Mouse (Mus musculus) layer of hippocampus, postnatal 10 days (tissue): ENCODE measurements around the gene Cyp2d11. TPM values are rescaled to one million over a fixed set of nuclear protein-coding genes. Genes with fewer than 3 reads are reported as not detected.
"Not testable (repeated sequence)": the region's sequence is repeated elsewhere in the genome, so short reads cannot be mapped to it uniquely, and the experiment has no call there.

Experiments used
- DNase-seq, 2 experiments: peaks; one replicate each; pipeline ENCODE4 v3.0.0; 2021; ENCODE audit warnings: low spot score in 2 of 2
- long read RNA-seq: library from polyadenylated mRNA; stranded (forward); transcript quantifications from one replicate; pipeline ENCODE4 v2.0.0, GENCODE M21; 2023
- total RNA-seq, 2 experiments: library from RNA; stranded (reverse); gene quantifications; 2 replicates each; pipeline ENCODE4 v1.2.3; 2021

The Cyp2d11 gene
- not detected for total RNA-seq
- long read RNA-seq, result 0 reads

GRCm38 (mm10) chr15:82393922-82394321, at the start of gene Cyp2d11:
Cyp2d11 (minus strand) TSS chr15:82394022.
- DNase-seq, result not testable (repeated sequence)

- no peak for DNase-seq
Observed at GRCm38 (mm10) chr15:82437975-82438617, 44.3 kb upstream of the Cyp2d11 start.

GRCm38 (mm10) chr15:82435606-82436005, 41.8 kb upstream of the Cyp2d11 start:
- DNase-seq, result no peak

- no peak for DNase-seq
Observed at GRCm38 (mm10) chr15:82435011-82435410, 41.2 kb upstream of the Cyp2d11 start.

GRCm38 (mm10) chr15:82434541-82434940, 40.7 kb upstream of the Cyp2d11 start:
- no peak for DNase-seq

- no peak for DNase-seq
Observed at GRCm38 (mm10) chr15:82433621-82434020, 39.8 kb upstream of the Cyp2d11 start.

- DNase-seq, result no peak
Observed at GRCm38 (mm10) chr15:82433137-82433536, 39.3 kb upstream of the Cyp2d11 start, which contains the start of gene Cyp2d9. Cyp2d9 (plus strand) TSS chr15:82433437.

GRCm38 (mm10) chr15:82423471-82423870, 29.6 kb upstream of the Cyp2d11 start:
- DNase-seq, result no peak

- no peak for DNase-seq
Observed at GRCm38 (mm10) chr15:82422935-82423334, 29.1 kb upstream of the Cyp2d11 start.

- no peak for DNase-seq
Observed at GRCm38 (mm10) chr15:82418616-82419015, 24.8 kb upstream of the Cyp2d11 start.

GRCm38 (mm10) chr15:82416797-82417789, 23.3 kb upstream of the Cyp2d11 start:
- DNase-seq, result peak; percentile 78 to 89

- no peak for DNase-seq
Observed at GRCm38 (mm10) chr15:82407536-82407935, 13.7 kb upstream of the Cyp2d11 start.

- DNase-seq, result no peak
Observed at GRCm38 (mm10) chr15:82406981-82407380, 13.2 kb upstream of the Cyp2d11 start, which contains the start of gene Cyp2d10. Cyp2d10 (minus strand) TSS chr15:82407195.

GRCm38 (mm10) chr15:82404163-82404562, 10.3 kb upstream of the Cyp2d11 start:
- DNase-seq, result no peak

- DNase-seq, result no peak
Observed at GRCm38 (mm10) chr15:82403606-82404005, 9.8 kb upstream of the Cyp2d11 start.

GRCm38 (mm10) chr15:82402741-82403140, 8.9 kb upstream of the Cyp2d11 start:
- no peak for DNase-seq

- no peak for DNase-seq
Observed at GRCm38 (mm10) chr15:82402106-82402505, 8.3 kb upstream of the Cyp2d11 start.

- no peak for DNase-seq
Observed at GRCm38 (mm10) chr15:82401516-82401915, 7.7 kb upstream of the Cyp2d11 start.

GRCm38 (mm10) chr15:82395955-82396354, 2.1 kb upstream of the Cyp2d11 start:
- DNase-seq, result not testable (repeated sequence)

GRCm38 (mm10) chr15:82389916-82390315, 3.9 kb downstream of the Cyp2d11 start:
- DNase-seq, result not testable (repeated sequence)

GRCm38 (mm10) chr15:82385729-82386128, 8.1 kb downstream of the Cyp2d11 start:
- no peak for DNase-seq

- DNase-seq, result no peak
Observed at GRCm38 (mm10) chr15:82382441-82382840, 11.4 kb downstream of the Cyp2d11 start.
